Mouse (Mus musculus): ENCODE data around the gene Rimkla. TPM values are rescaled to one million over a fixed set of nuclear protein-coding genes. Genes with fewer than 3 reads are reported as not detected.

The Rimkla gene
- polyA plus RNA-seq, 1 experiment from 2014 or later = 9.6 TPM

- H3K9me3 ChIP-seq (ENCODE audit: control insufficient read depth, low read length) = no peaks in the 10 kb centered on the region
- H3K4me3 ChIP-seq (ENCODE audit: low read depth, low read length) = no peak overlapping the region
- 51% methylated on average over 6 of the region's 6 CpGs for WGBS
- ATAC-seq (ENCODE audit: insufficient read depth, low FRiP score, low TSS enrichment) = no peak
- no peak for DNase-seq (ENCODE audit: low spot score)
- no peaks in the 10 kb centered on the region for H3K36me3 ChIP-seq (ENCODE audit: control insufficient read depth, insufficient read depth, low read length)
- no peak overlapping the region for H3K4me2 ChIP-seq (ENCODE audit: low read depth)
- H3K27ac ChIP-seq (ENCODE audit: low read depth, low read length) = no peak overlapping the region
- no peaks in the 10 kb centered on the region for H3K4me1 ChIP-seq (ENCODE audit: control insufficient read depth, insufficient read depth, low read length)
- no peak overlapping the region; the same call in 1 of the 2 replicates for H3K9ac ChIP-seq (ENCODE audit: low read length)
- H3K27me3 ChIP-seq (ENCODE audit: control insufficient read depth, insufficient read depth, low read length) = no peaks in the 10 kb centered on the region
Observed at GRCm38 (mm10) chr4:119442539-119442938, 49.9 kb downstream of the Rimkla start.

GRCm38 (mm10) chr4:119441836-119442235 is 50.6 kb downstream of the Rimkla start:
- H3K4me3 ChIP-seq (ENCODE audit: low read depth, low read length) = no peak overlapping the region
- no peak overlapping the region for H3K4me2 ChIP-seq (ENCODE audit: low read depth)
- no peaks in the 10 kb centered on the region for H3K4me1 ChIP-seq (ENCODE audit: control insufficient read depth, insufficient read depth, low read length)
- DNase-seq (ENCODE audit: low spot score) (no peak), ATAC-seq (ENCODE audit: insufficient read depth, low FRiP score, low TSS enrichment) (no peak)
- H3K27me3 ChIP-seq (ENCODE audit: control insufficient read depth, insufficient read depth, low read length) = no peaks in the 10 kb centered on the region
- H3K9me3 ChIP-seq (ENCODE audit: control insufficient read depth, low read length) = no peaks in the 10 kb centered on the region
- no peak overlapping the region for H3K9ac ChIP-seq (ENCODE audit: low read length)
- 94% methylated on average over 4 of the region's 4 CpGs for WGBS
- no peaks in the 10 kb centered on the region for H3K36me3 ChIP-seq (ENCODE audit: control insufficient read depth, insufficient read depth, low read length)
- no peak overlapping the region for H3K27ac ChIP-seq (ENCODE audit: low read depth, low read length)

DNA sequence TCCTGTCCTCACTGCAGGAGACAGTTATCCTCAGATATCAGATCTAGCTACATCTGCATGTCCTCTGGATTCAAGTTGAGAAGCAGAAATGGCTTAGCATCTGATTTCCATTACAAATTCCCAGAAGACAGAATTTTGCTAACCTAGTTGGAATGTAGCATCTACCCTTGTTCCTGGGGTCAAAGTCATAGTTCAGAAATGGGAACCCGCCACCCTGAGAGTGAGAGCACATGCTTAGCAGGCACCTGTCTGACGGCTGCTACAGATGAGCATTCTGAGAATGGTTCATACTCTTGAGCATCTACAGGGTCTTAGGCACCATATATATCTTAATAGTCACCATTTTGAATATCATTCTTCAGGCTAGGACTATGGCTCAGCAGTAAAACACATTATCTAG is 54.5 kb downstream of the Rimkla start:
- ATAC-seq (ENCODE audit: insufficient read depth, low FRiP score, low TSS enrichment) = no peak
- H3K9ac ChIP-seq (ENCODE audit: low read length) = no peak overlapping the region
- no peaks in the 10 kb centered on the region for H3K36me3 ChIP-seq (ENCODE audit: control insufficient read depth, insufficient read depth, low read length)
- 88% methylated on average over 2 of the region's 2 CpGs for WGBS
- no peak overlapping the region for H3K27ac ChIP-seq (ENCODE audit: low read depth, low read length)
- no peak overlapping the region for H3K4me3 ChIP-seq (ENCODE audit: low read depth, low read length)
- no peaks in the 10 kb centered on the region for H3K27me3 ChIP-seq (ENCODE audit: control insufficient read depth, insufficient read depth, low read length)
- H3K4me2 ChIP-seq (ENCODE audit: low read depth) = no peak overlapping the region
- H3K9me3 ChIP-seq (ENCODE audit: control insufficient read depth, low read length) = no peaks in the 10 kb centered on the region
- DNase-seq (ENCODE audit: low spot score) = no peak
- no peaks in the 10 kb centered on the region for H3K4me1 ChIP-seq (ENCODE audit: control insufficient read depth, insufficient read depth, low read length)

GRCm38 (mm10) chr4:119430678-119431077 is 61.8 kb downstream of the Rimkla start:
- Histone ChIP-seq H3K9me3 (ENCODE audit: control insufficient read depth, low read length) (no peaks in the 10 kb centered on the region), H3K4me1 (ENCODE audit: control insufficient read depth, insufficient read depth, low read length) (no peaks in the 10 kb centered on the region), H3K27ac (ENCODE audit: low read depth, low read length) (no peak overlapping the region), H3K9ac (ENCODE audit: low read length) (no peak overlapping the region), H3K27me3 (ENCODE audit: control insufficient read depth, insufficient read depth, low read length) (no peaks in the 10 kb centered on the region), H3K4me2 (ENCODE audit: low read depth) (no peak overlapping the region), H3K36me3 (ENCODE audit: control insufficient read depth, insufficient read depth, low read length) (no peaks in the 10 kb centered on the region), H3K4me3 (ENCODE audit: low read depth, low read length) (no peak overlapping the region)
- WGBS = 31% methylated on average over 5 of the region's 5 CpGs
- DNase-seq (ENCODE audit: low spot score) (no peak), ATAC-seq (ENCODE audit: insufficient read depth, low FRiP score, low TSS enrichment) (no peak)

- DNase-seq (ENCODE audit: low spot score) = no peak
- 26% methylated on average over 2 of the region's 2 CpGs for WGBS
- Histone ChIP-seq H3K36me3 (ENCODE audit: control insufficient read depth, insufficient read depth, low read length) (no peaks in the 10 kb centered on the region), H3K27ac (ENCODE audit: low read depth, low read length) (no peak overlapping the region), H3K4me1 (ENCODE audit: control insufficient read depth, insufficient read depth, low read length) (no peaks in the 10 kb centered on the region), H3K4me3 (ENCODE audit: low read depth, low read length) (no peak overlapping the region), H3K4me2 (ENCODE audit: low read depth) (no peak overlapping the region), H3K27me3 (ENCODE audit: control insufficient read depth, insufficient read depth, low read length) (no peaks in the 10 kb centered on the region), H3K9ac (ENCODE audit: low read length) (no peak overlapping the region), H3K9me3 (ENCODE audit: control insufficient read depth, low read length) (no peaks in the 10 kb centered on the region)
- no peak for ATAC-seq (ENCODE audit: insufficient read depth, low FRiP score, low TSS enrichment)
Observed at GRCm38 (mm10) chr4:119427680-119428079, 64.7 kb downstream of the Rimkla start.

DNA sequence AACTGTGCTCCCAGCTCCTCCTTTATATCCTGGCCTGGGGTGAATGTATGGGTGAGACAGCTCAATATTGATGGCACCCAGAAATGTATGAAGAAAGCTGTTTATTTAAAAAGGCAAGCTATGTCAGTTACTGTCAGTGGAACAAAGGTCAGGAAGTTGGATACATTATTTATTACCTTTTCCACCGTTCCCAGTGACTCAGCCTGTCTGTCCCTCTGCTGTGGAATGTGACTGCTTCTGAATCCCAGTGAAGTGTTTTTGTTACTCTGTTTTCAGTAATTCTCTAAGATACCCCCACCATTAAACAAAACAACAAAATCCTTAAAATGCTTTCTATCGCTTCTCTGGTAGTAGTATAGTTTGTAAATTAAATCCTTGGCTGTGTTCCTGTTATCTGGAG is 66.8 kb downstream of the Rimkla start:
- no peaks in the 10 kb centered on the region for H3K27me3 ChIP-seq (ENCODE audit: control insufficient read depth, insufficient read depth, low read length)
- no peak overlapping the region for H3K27ac ChIP-seq (ENCODE audit: low read depth, low read length)
- ATAC-seq (ENCODE audit: insufficient read depth, low FRiP score, low TSS enrichment) (no peak), DNase-seq (ENCODE audit: low spot score) (no peak)
- no peak overlapping the region for H3K4me3 ChIP-seq (ENCODE audit: low read depth, low read length)
- 58% methylated on average over 2 of the region's 2 CpGs for WGBS
- no peak overlapping the region for H3K9ac ChIP-seq (ENCODE audit: low read length)
- H3K9me3 ChIP-seq (ENCODE audit: control insufficient read depth, low read length) = no peaks in the 10 kb centered on the region
- peaks cover 5% of the 10 kb centered on the region for H3K4me1 ChIP-seq (ENCODE audit: control insufficient read depth, insufficient read depth, low read length)
- H3K36me3 ChIP-seq (ENCODE audit: control insufficient read depth, insufficient read depth, low read length) = no peaks in the 10 kb centered on the region
- H3K4me2 ChIP-seq (ENCODE audit: low read depth) = no peak overlapping the region

GRCm38 (mm10) chr4:119425077-119425476 is 67.4 kb downstream of the Rimkla start:
- no peaks in the 10 kb centered on the region for H3K9me3 ChIP-seq (ENCODE audit: control insufficient read depth, low read length)
- no peak overlapping the region for H3K4me3 ChIP-seq (ENCODE audit: low read depth, low read length)
- H3K27me3 ChIP-seq (ENCODE audit: control insufficient read depth, insufficient read depth, low read length) = no peaks in the 10 kb centered on the region
- H3K27ac ChIP-seq (ENCODE audit: low read depth, low read length) = no peak overlapping the region
- H3K4me2 ChIP-seq (ENCODE audit: low read depth) = no peak overlapping the region
- ATAC-seq (ENCODE audit: insufficient read depth, low FRiP score, low TSS enrichment) (no peak), DNase-seq (ENCODE audit: low spot score) (no peak)
- WGBS = 91% methylated on average over 2 of the region's 2 CpGs
- H3K4me1 ChIP-seq (ENCODE audit: control insufficient read depth, insufficient read depth, low read length) = peaks cover 5% of the 10 kb centered on the region
- no peaks in the 10 kb centered on the region for H3K36me3 ChIP-seq (ENCODE audit: control insufficient read depth, insufficient read depth, low read length)
- H3K9ac ChIP-seq (ENCODE audit: low read length) = no peak overlapping the region

DNA sequence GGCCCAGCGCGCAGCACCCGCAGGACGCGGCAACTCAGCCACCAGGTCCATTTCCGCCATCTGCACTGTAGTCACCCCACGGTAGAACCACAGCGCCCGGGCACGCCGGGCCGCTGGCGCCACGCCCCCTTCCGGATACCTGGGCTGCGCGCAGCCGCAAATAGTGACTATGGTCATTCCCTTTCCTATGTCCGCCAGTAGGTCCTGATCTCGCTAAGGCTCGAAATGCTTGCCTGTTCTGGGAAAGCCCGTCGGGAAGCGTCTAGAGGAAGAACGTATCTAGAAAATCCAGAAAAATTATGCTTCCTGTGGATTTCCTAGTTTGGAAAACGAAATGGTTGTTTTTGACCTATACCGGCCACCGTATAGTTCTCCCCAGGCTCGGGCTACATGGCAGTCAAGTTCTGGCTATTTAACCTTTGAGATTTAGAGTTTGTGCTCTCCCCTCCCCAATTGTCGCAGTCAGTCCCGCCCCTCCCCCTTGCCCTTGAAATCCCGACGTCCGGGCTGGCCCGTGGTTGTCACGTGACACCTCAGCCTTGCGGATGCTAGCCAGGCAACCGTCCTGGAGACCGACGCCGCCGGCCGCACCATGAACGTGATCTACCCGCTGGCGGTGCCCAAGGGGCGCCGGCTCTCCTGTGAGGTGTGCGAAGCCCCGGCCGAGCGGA is 70.0 kb downstream of the Rimkla start, which contains the start of the genes Ppcs and Zmynd12:
TSS of gene Ppcs (minus strand) at position 127 of the 671 bp plus-strand sequence.
TSS of gene Zmynd12 (plus strand) at position 521 of the 671 bp plus-strand sequence.
- H3K4me3 ChIP-seq (ENCODE audit: low read depth, low read length) = peak within 1 kb of the TSS; percentile 58
- WGBS = under 1% methylated on average over 52 of the region's 52 CpGs

GRCm38 (mm10) chr4:119421921-119422293 is 70.5 kb downstream of the Rimkla start:
- WGBS = under 1% methylated on average over 31 of the region's 31 CpGs
- peak; percentile 64 for ATAC-seq (ENCODE audit: insufficient read depth, low FRiP score, low TSS enrichment)
- Histone ChIP-seq H3K9me3 (ENCODE audit: control insufficient read depth, low read length) (no peaks in the 10 kb centered on the region), H3K4me1 (ENCODE audit: control insufficient read depth, insufficient read depth, low read length) (peaks cover 5% of the 10 kb centered on the region), H3K27me3 (ENCODE audit: control insufficient read depth, insufficient read depth, low read length) (no peaks in the 10 kb centered on the region), H3K4me2 (ENCODE audit: low read depth) (peak overlapping the region; percentile 91), H3K27ac (ENCODE audit: low read depth, low read length) (peak overlapping the region; percentile 67), H3K9ac (ENCODE audit: low read length) (peak overlapping the region; percentile 78), H3K36me3 (ENCODE audit: control insufficient read depth, insufficient read depth, low read length) (no peaks in the 10 kb centered on the region), H3K4me3 (ENCODE audit: low read depth, low read length) (peak overlapping the region; percentile 58)
- no peak for DNase-seq (ENCODE audit: low spot score)

More for the DNA sequence above, 70.0 kb downstream of the Rimkla start, which contains the start of the genes Ppcs and Zmynd12:
- Histone ChIP-seq H3K27ac (ENCODE audit: low read depth, low read length) (peak within 1 kb of the TSS; percentile 67), H3K4me2 (ENCODE audit: low read depth) (peak within 1 kb of the TSS; percentile 91), H3K9me3 (ENCODE audit: control insufficient read depth, low read length) (no peaks in the 10 kb centered on the region), H3K36me3 (ENCODE audit: control insufficient read depth, insufficient read depth, low read length) (no peaks in the 10 kb centered on the region), H3K4me1 (ENCODE audit: control insufficient read depth, insufficient read depth, low read length) (peaks cover 5% of the 10 kb centered on the region), H3K27me3 (ENCODE audit: control insufficient read depth, insufficient read depth, low read length) (no peaks in the 10 kb centered on the region), H3K9ac (ENCODE audit: low read length) (peak within 1 kb of the TSS; percentile 78)
- ATAC-seq (ENCODE audit: insufficient read depth, low FRiP score, low TSS enrichment) (peak; percentile 92), DNase-seq (ENCODE audit: low spot score) (peak; percentile 92)

All from neural tube, embryonic 11.5 days (tissue).